Mouse (Mus musculus) lung, embryonic 16.5 days (tissue): ENCODE data around the gene Pias1. TPM values are rescaled to one million over a fixed set of nuclear protein-coding genes. Genes with fewer than 3 reads are reported as not detected.

Experiments
- ATAC-seq: fragments of 200-750 bp; cut with Nextera tagmentation; 2 replicates; pipeline ENCODE4 v1.8.0; 2017; ENCODE audit warnings: low read depth, mild to moderate bottlenecking, moderate library complexity
- H3K27ac ChIP-seq: fragments of 300-500 bp; sonication (generic); 2 replicates; pipeline ENCODE4 v1.5.1; 2014; ENCODE audit warnings: mild to moderate bottlenecking, control low read depth, low read length
- H3K27me3 ChIP-seq: fragments of 300-500 bp; sonication (generic); 2 replicates; pipeline ENCODE4 v1.6.1; 2014; ENCODE audit warnings: low read depth, low read length, mixed read lengths; ENCODE audit not compliant: control insufficient read depth, insufficient read depth
- H3K36me3 ChIP-seq: fragments of 300-500 bp; sonication (generic); 2 replicates; pipeline ENCODE4 v1.6.1; 2014; ENCODE audit warnings: low read length; ENCODE audit not compliant: control insufficient read depth, insufficient read depth
- H3K4me1 ChIP-seq: fragments of 300-500 bp; sonication (generic); replicated peaks from 2 replicates; pipeline ENCODE4 v1.6.1; 2014; ENCODE audit warnings: low read length, mixed read lengths; ENCODE audit not compliant: control insufficient read depth, insufficient read depth
- H3K4me2 ChIP-seq: fragments of 300-500 bp; sonication (generic); 2 replicates; pipeline ENCODE4 v1.6.1; 2014; ENCODE audit warnings: low read depth, low read length, control low read depth
- H3K4me3 ChIP-seq: fragments of 300-500 bp; sonication (generic); 2 replicates; pipeline ENCODE4 v1.5.1; 2014; ENCODE audit warnings: mild to moderate bottlenecking, low read length, control low read depth
- H3K9ac ChIP-seq: fragments of 300-500 bp; sonication (generic); 2 replicates; pipeline ENCODE4 v1.6.1; 2014; ENCODE audit warnings: low read length, control low read depth
- H3K9me3 ChIP-seq: fragments of 300-500 bp; sonication (generic); 2 replicates; pipeline ENCODE4 v1.6.1; 2016; ENCODE audit warnings: low read length; ENCODE audit not compliant: control insufficient read depth
- WGBS: fragments of 180-500 bp; shearing (Covaris S2); extraction: QIAGEN DNeasy Blood & Tissue Kit; methylation state at CpG from one replicate; pipeline ENCODE4 v1.1.7; 2014; 5-methylcytosine and 5-hydroxymethylcytosine counted together
- polyA plus RNA-seq: library from polyadenylated mRNA; unstranded; fragments of >200 nt; fragmentation: Nextera tagmentation; extraction: Ambion mirVana; gene quantifications from 2 replicates; pipeline ENCODE4 v1.2.1, GENCODE M21; 2015

The Pias1 gene
- polyA plus RNA-seq, 1 experiment from 2014 or later: 91.8 TPM

DNA sequence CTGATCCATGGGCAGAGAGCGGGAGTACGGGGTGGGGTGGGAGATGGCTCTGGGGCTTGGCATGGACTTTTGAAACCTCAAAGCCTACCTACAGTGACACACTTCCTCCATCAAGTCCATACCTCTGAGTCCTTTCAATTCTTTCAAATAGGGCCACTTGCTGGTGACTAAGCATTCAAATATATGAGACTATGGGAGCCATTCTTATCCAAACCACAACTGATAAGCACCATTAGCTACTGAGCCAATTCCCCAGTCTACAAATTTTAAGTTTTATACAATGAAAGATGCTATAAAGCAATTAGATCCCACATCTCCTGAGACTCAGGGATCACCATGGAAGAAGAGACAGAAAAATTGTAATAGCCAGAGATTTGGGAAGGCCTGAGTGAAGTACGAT is 2.4 kb upstream of the Pias1 start:
- Histone ChIP-seq H3K36me3 (no peaks in the 10 kb centered on the region), H3K4me2 (no peak overlapping the region), H3K9ac (no peak overlapping the region), H3K4me1 (no peaks in the 10 kb centered on the region), H3K9me3 (no peaks in the 10 kb centered on the region; the same call in 1 of the 2 replicates), H3K27me3 (no peaks in the 10 kb centered on the region), H3K4me3 (no peak overlapping the region), H3K27ac (no peak overlapping the region)
- ATAC-seq: no peak
- WGBS: 93% methylated on average over 3 of the region's 3 CpGs

DNA sequence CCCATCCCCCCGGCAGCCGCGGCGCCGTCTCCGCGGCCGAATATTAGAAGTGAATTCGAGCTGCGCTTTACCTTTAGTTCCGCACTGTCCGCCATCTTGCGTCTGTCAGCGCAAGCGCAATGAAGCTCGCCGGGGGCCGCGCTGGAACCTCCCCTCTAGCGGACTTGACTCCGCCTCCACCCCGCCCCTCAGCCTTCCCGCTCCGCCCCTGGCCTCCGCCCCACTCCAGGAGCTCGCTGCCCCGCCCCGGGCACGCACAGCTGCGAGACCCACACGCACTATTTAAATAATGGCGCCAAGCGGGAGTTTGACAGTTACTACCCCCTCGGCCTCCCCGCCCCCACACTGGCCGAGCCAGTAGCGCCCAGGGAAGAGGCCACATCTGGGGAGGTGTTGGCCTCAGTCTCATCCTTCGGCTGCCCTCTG is 6.9 kb downstream of the Pias1 start:
- Histone ChIP-seq H3K4me2 (peak overlapping the region; percentile 82), H3K27ac (peak overlapping the region; percentile 99), H3K9me3 (no peaks in the 10 kb centered on the region; the same call in 1 of the 2 replicates), H3K4me1 (peaks cover 16% of the 10 kb centered on the region), H3K36me3 (no peaks in the 10 kb centered on the region), H3K4me3 (peak overlapping the region; percentile 99), H3K27me3 (no peaks in the 10 kb centered on the region), H3K9ac (peak overlapping the region; percentile 98)
- WGBS: under 1% methylated on average over 35 of the region's 38 CpGs
- peak; percentile 98 for ATAC-seq

DNA sequence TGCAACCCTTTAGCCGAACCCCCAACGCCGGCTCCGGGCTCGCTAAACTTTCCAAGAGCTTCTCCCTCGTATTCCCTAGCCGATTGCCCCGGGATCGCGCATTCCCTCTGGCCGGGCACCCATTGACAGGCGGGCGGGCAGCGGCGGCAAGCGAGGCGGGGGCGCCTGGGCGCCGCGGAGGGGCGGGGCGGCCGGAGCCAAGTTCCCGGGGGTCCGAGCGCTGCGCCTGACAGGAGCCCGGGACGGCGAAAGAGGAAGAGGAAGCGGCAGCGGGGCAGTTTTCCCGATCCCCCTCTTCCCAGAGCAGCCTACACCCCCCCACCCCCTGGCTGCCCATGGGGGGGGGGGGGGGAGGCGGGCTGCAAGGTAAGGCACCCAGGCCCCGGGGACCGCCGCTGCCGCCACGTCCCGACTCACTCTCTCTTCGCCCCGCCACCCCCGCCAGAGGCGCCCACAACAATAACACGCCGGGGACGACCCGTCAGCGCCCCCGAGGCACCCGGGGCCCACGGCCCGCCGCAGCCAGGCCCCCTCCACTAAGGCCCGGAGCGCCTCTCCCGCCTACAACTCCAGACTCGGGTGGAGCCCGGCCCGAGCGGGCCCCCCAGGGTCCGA is 7.5 kb downstream of the Pias1 start:
- H3K4me1 ChIP-seq: peaks cover 16% of the 10 kb centered on the region
- no peaks in the 10 kb centered on the region for H3K36me3 ChIP-seq
- peak overlapping the region; percentile 99 for H3K27ac ChIP-seq
- ATAC-seq: peak; percentile 80
- H3K9ac ChIP-seq: peak overlapping the region; percentile 98
- peak overlapping the region; percentile 99 for H3K4me3 ChIP-seq
- under 1% methylated on average over 49 of the region's 63 CpGs for WGBS
- H3K27me3 ChIP-seq: no peaks in the 10 kb centered on the region
- H3K9me3 ChIP-seq: no peaks in the 10 kb centered on the region; the same call in 1 of the 2 replicates
- peak overlapping the region; percentile 82 for H3K4me2 ChIP-seq

DNA sequence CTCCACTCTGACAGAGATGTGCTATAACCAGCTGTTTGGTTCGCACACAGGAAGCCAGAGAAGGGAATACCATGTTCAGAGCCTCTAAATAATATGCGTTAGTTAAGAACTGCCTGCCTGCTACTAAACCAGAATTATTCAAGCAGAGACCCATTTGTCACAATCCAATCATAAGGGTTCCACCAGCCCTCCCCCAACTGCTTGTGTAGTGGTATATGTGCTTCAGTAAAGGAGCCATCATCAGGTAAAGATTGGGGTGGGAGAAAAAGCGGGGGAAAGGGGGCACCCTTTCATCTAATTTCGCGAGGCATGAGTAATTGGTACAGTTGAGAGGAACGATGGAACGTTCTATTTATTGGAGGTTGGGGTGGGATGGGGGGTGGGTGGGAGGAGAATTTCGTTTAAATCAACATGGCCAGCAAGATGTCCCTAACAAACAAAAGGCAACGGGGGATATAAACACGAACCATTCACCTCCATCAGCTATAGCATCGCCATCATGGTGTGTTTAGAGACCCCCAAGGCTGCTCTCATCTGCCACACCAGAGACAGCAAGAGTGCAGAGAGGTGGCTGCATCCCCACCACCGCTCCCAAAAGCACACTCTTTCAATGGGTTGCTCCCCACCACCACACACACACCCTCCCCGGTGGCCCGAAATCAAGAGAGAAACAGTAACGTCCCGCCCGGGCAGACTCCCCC is 8.1 kb downstream of the Pias1 start:
- Histone ChIP-seq H3K36me3 (no peaks in the 10 kb centered on the region), H3K4me1 (peaks cover 16% of the 10 kb centered on the region), H3K27me3 (no peaks in the 10 kb centered on the region), H3K9ac (peak overlapping the region; percentile 98), H3K9me3 (no peaks in the 10 kb centered on the region), H3K4me3 (peak overlapping the region; percentile 99), H3K27ac (peak overlapping the region; percentile 99), H3K4me2 (peak overlapping the region; percentile 82)
- ATAC-seq: no peak; the same call in 1 of the 2 replicates
- 3% methylated on average over 17 of the region's 17 CpGs for WGBS

DNA sequence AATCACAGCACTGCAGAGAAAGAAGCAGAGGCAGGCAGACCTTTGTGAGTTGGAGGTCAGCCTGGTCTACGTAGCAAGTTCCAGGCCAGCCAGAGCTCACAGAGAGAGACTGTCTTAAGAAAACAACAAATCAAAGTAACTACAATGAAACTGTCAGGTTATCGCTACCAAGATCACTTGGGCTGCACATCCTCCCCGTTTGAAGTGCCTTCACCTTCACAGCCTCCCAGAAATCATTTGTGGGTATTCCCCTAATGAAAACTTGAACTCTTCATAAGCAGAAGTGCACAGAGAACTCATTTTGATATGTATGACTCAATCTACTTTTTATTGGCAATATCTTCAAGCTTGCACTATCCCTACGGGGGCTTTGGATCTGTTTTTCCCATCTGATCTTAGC is 10.6 kb downstream of the Pias1 start:
- H3K36me3 ChIP-seq: no peaks in the 10 kb centered on the region
- no peak for ATAC-seq
- no peak overlapping the region for H3K27ac ChIP-seq
- no peaks in the 10 kb centered on the region for H3K27me3 ChIP-seq
- no peaks in the 10 kb centered on the region for H3K9me3 ChIP-seq
- no peak overlapping the region for H3K4me3 ChIP-seq
- H3K9ac ChIP-seq: no peak overlapping the region
- 62% methylated on average over 4 of the region's 4 CpGs for WGBS
- peaks cover 16% of the 10 kb centered on the region for H3K4me1 ChIP-seq
- H3K4me2 ChIP-seq: no peak overlapping the region

DNA sequence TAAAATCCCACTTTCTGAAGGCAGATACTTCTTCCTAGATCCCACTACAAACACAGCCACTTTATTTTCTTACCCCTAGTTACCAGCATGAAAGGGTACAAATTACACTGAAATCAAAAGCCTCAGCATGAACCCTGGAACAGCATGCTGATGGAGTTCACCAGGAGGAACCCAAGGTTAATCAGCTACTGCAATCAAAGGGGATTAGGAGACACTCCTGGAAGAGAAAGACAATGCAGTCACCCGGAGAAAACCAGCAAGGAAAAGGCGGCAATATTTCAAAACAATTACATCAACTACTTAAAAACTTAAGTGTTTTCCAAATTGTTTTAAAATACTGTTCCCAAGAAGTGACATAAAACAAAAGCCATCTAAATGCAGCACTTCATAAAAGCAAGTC is 11.9 kb downstream of the Pias1 start:
- Histone ChIP-seq H3K9ac (no peak overlapping the region), H3K27me3 (no peaks in the 10 kb centered on the region), H3K4me1 (peaks cover 12% of the 10 kb centered on the region), H3K4me3 (no peak overlapping the region), H3K9me3 (no peaks in the 10 kb centered on the region), H3K27ac (no peak overlapping the region), H3K36me3 (no peaks in the 10 kb centered on the region), H3K4me2 (no peak overlapping the region)
- 27% methylated on average over 2 of the region's 2 CpGs for WGBS
- ATAC-seq: no peak

DNA sequence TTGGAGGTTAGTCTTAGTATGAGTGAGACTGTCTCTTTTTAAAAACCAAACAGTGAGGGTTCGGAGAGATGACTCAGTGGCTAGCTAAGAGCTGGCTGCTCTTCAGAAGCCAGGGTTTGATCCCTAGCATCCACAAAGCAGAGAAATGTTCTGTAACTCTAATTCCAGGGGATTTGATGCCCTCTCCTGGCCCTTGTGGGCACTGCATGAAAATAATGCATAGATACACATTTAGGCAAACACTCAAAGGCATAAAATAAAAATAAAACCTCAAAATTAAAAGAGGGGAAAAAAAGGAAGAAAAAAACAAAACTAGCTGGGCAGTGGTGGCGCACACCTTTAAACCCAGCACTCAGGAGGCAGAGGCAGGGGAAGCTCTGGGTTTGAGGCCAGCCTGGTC is 13.3 kb downstream of the Pias1 start:
- no peak overlapping the region for H3K27ac ChIP-seq
- H3K9me3 ChIP-seq: no peaks in the 10 kb centered on the region
- ATAC-seq: no peak
- no peak overlapping the region for H3K4me2 ChIP-seq
- no peak overlapping the region for H3K9ac ChIP-seq
- 97% methylated on average over 2 of the region's 2 CpGs for WGBS
- H3K36me3 ChIP-seq: no peaks in the 10 kb centered on the region
- H3K4me3 ChIP-seq: no peak overlapping the region
- H3K4me1 ChIP-seq: peaks cover 16% of the 10 kb centered on the region
- H3K27me3 ChIP-seq: no peaks in the 10 kb centered on the region

DNA sequence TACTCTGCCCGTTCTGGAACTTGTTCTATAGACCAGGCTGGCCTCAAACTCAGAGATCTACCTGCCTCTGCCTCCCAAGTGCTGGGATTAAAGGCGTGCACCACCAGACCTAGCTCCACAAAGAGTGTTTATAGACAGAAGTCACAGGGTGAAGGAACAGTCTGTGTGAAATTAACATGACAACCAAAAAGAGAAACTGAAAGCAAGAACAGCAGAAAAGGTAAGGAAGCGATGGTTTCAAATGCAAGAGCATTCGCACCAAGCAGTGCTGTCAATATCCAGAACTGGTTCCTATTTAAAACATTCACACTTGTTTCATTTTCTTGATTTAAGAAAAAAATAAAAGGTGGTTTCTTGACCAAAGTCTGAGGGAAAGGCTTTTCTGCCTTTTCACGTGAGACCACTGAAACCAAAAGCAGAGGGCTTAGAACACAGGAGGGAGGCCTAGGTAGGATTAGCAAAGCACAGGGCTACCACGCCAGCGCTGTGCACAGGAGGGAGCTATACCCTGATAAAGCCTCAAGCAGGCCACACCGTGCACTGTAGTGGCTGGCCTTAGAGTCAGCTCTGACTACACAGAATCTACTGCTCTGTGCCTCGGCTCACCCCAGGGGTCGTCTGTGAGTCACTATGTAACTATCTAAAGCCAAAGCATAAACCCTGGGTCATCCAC is 15.5 kb downstream of the Pias1 start:
- peak; percentile 71; the same call in 1 of the 2 replicates for ATAC-seq
- H3K27me3 ChIP-seq: no peaks in the 10 kb centered on the region
- H3K4me1 ChIP-seq: peaks cover 28% of the 10 kb centered on the region
- no peak overlapping the region for H3K4me3 ChIP-seq
- H3K9ac ChIP-seq: no peak overlapping the region
- H3K4me2 ChIP-seq: no peak overlapping the region
- no peaks in the 10 kb centered on the region for H3K9me3 ChIP-seq
- H3K27ac ChIP-seq: no peak overlapping the region
- H3K36me3 ChIP-seq: no peaks in the 10 kb centered on the region
- WGBS: 56% methylated on average over 10 of the region's 10 CpGs

DNA sequence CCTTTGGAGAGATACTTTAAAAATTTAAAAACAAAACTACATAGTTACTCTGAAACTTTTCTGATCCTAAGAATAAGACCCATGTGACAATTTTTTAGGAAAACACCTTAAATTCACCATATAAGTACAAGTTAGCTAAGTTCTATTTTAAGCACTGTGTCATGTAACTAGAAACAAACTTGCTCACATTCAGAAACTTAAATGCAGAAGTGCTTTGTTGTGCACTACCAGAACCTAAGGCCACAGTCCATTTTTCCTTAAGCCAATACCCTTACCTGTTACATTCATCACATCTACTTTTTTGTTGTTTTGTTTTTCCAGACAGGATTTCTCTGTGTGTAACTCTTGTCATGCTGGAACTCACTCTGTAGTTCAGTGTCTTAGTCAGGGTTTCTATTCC is 17.4 kb downstream of the Pias1 start:
- Histone ChIP-seq H3K27ac (no peak overlapping the region), H3K36me3 (no peaks in the 10 kb centered on the region; the same call in 1 of the 2 replicates), H3K4me2 (no peak overlapping the region), H3K9me3 (no peaks in the 10 kb centered on the region), H3K27me3 (no peaks in the 10 kb centered on the region), H3K4me3 (no peak overlapping the region), H3K4me1 (peaks cover 26% of the 10 kb centered on the region), H3K9ac (no peak overlapping the region)
- ATAC-seq: no peak
